Mouse (Mus musculus) midbrain, embryonic 11.5 days (tissue): ENCODE data around the gene Vmn1r59. TPM values are rescaled to one million over a fixed set of nuclear protein-coding genes. Genes with fewer than 3 reads are reported as not detected.
"Not testable (repeated sequence)": the region's sequence is repeated elsewhere in the genome, so short reads cannot be mapped to it uniquely, and the experiment has no call there.

ENCODE experiments used
- ATAC-seq: fragments of 200-750 bp; cut with Nextera tagmentation; 2 replicates; pipeline ENCODE4 v1.8.0; 2017; ENCODE audit warnings: moderate TSS enrichment, moderate library complexity; ENCODE audit not compliant: low FRiP score
- DNase-seq: peaks from one replicate; pipeline ENCODE4 v3.0.0; 2015; ENCODE audit warnings: low spot score; ENCODE audit errors: missing footprints
- H3K27ac ChIP-seq: fragments of 300-500 bp; sonication (generic); 2 replicates; pipeline ENCODE4 v1.5.1; 2014; ENCODE audit warnings: low read depth, low read length
- H3K27me3 ChIP-seq: fragments of 300-500 bp; sonication (generic); 2 replicates; pipeline ENCODE4 v1.6.1; 2014; ENCODE audit warnings: mild to moderate bottlenecking, low read length, moderate library complexity, mixed read lengths; ENCODE audit not compliant: control insufficient read depth, insufficient read depth
- H3K36me3 ChIP-seq: fragments of 300-500 bp; sonication (generic); 2 replicates; pipeline ENCODE4 v1.6.1; 2014; ENCODE audit warnings: mild to moderate bottlenecking, low read length, moderate library complexity, mixed read lengths; ENCODE audit not compliant: control insufficient read depth, insufficient read depth
- H3K4me1 ChIP-seq: fragments of 300-500 bp; sonication (generic); 2 replicates; pipeline ENCODE4 v1.6.1; 2014; ENCODE audit warnings: low read length; ENCODE audit not compliant: control insufficient read depth, insufficient read depth
- H3K4me2 ChIP-seq: fragments of 300-500 bp; sonication (generic); 2 replicates; pipeline ENCODE4 v1.6.1; 2014; ENCODE audit warnings: mild to moderate bottlenecking, moderate library complexity
- H3K4me3 ChIP-seq: fragments of 300-500 bp; sonication (generic); 2 replicates; pipeline ENCODE4 v1.5.1; 2014; ENCODE audit warnings: low read depth, low read length
- H3K9ac ChIP-seq: fragments of 300-500 bp; sonication (generic); 2 replicates; pipeline ENCODE4 v1.6.1; 2014; ENCODE audit warnings: low read length
- H3K9me3 ChIP-seq: fragments of 300-500 bp; sonication (generic); 2 replicates; pipeline ENCODE4 v1.6.1; 2016; ENCODE audit warnings: low read length; ENCODE audit not compliant: control insufficient read depth
- WGBS: fragments of 180-500 bp; shearing (Covaris S2); extraction: QIAGEN DNeasy Blood & Tissue Kit; methylation state at CpG from one replicate; pipeline ENCODE4 v1.1.7; 2014; 5-methylcytosine and 5-hydroxymethylcytosine counted together
- polyA plus RNA-seq: library from polyadenylated mRNA; unstranded; fragments of >200 nt; fragmentation: Nextera tagmentation; extraction: Ambion mirVana; gene quantifications from 2 replicates; pipeline ENCODE4 v1.2.1, GENCODE M21; 2014

The Vmn1r59 gene
- polyA plus RNA-seq, result not detected in 2 replicates

GRCm38 (mm10) chr7:5456674-5457073 lies at the start of gene Vmn1r59:
Gene Vmn1r59, minus strand, starts transcription at chr7:5456774.
- H3K9ac ChIP-seq, result no peak within 1 kb of the TSS
- no peak within 1 kb of the TSS for H3K4me2 ChIP-seq
- no peaks in the 10 kb centered on the region for H3K36me3 ChIP-seq
- H3K4me1 ChIP-seq, result no peaks in the 10 kb centered on the region
- H3K9me3 ChIP-seq, result peaks cover 11% of the 10 kb centered on the region
- H3K27me3 ChIP-seq, result no peaks in the 10 kb centered on the region
- ATAC-seq (no peak), DNase-seq (no peak)
- H3K27ac ChIP-seq, result no peak within 1 kb of the TSS
- no peak within 1 kb of the TSS for H3K4me3 ChIP-seq

- not testable (repeated sequence) for ATAC-seq
These were observed 37.3 kb upstream of the Vmn1r59 start, which contains the start of gene Vmn2r28 for GRCm38 (mm10) chr7:5493856-5494255. Gene Vmn2r28, minus strand, starts transcription at chr7:5493956.

GRCm38 (mm10) chr7:5454011-5454410 lies 2.6 kb downstream of the Vmn1r59 start:
- DNase-seq, H3K27ac ChIP-seq, H3K4me3 ChIP-seq, ATAC-seq, H3K4me1 ChIP-seq, H3K36me3 ChIP-seq, H3K4me2 ChIP-seq, H3K27me3 ChIP-seq, H3K9ac ChIP-seq: not testable (repeated sequence)
- WGBS, result 74% methylated on average over 3 of the region's 3 CpGs
- H3K9me3 ChIP-seq, result peaks cover 12% of the 10 kb centered on the region

More at GRCm38 (mm10) chr7:5493856-5494255, 37.3 kb upstream of the Vmn1r59 start, which contains the start of gene Vmn2r28:
- DNase-seq, H3K9me3 ChIP-seq, H3K27ac ChIP-seq, H3K4me3 ChIP-seq, H3K4me2 ChIP-seq, H3K4me1 ChIP-seq, H3K27me3 ChIP-seq, H3K9ac ChIP-seq, H3K36me3 ChIP-seq: not testable (repeated sequence)

GRCm38 (mm10) chr7:5448627-5449026 lies 7.9 kb downstream of the Vmn1r59 start:
- no peaks in the 10 kb centered on the region for H3K36me3 ChIP-seq
- H3K27me3 ChIP-seq, result no peaks in the 10 kb centered on the region
- no peak overlapping the region for H3K27ac ChIP-seq
- H3K4me1 ChIP-seq, result no peaks in the 10 kb centered on the region
- H3K4me3 ChIP-seq, result no peak overlapping the region
- H3K4me2 ChIP-seq, result no peak overlapping the region
- peaks cover 5% of the 10 kb centered on the region; the same call in 1 of the 2 replicates for H3K9me3 ChIP-seq
- no peak overlapping the region for H3K9ac ChIP-seq
- DNase-seq, result no peak
- ATAC-seq, result no peak

- not testable (repeated sequence) for H3K9me3 ChIP-seq, H3K36me3 ChIP-seq, DNase-seq, H3K4me1 ChIP-seq, H3K4me3 ChIP-seq, H3K27me3 ChIP-seq, H3K4me2 ChIP-seq, ATAC-seq, H3K9ac ChIP-seq, H3K27ac ChIP-seq
These were observed 43.3 kb downstream of the Vmn1r59 start, which contains the start of gene Vmn1r58 for GRCm38 (mm10) chr7:5413296-5413695. Gene Vmn1r58, minus strand, starts transcription at chr7:5413396.

GRCm38 (mm10) chr7:5406201-5406600 lies 50.4 kb downstream of the Vmn1r59 start:
- Histone ChIP-seq H3K36me3 (no peaks in the 10 kb centered on the region), H3K4me3 (no peak overlapping the region), H3K9ac (no peak overlapping the region), H3K27ac (no peak overlapping the region), H3K27me3 (no peaks in the 10 kb centered on the region), H3K9me3 (peaks cover 13% of the 10 kb centered on the region; the same call in 1 of the 2 replicates), H3K4me1 (no peaks in the 10 kb centered on the region), H3K4me2 (no peak overlapping the region)
- 53% methylated on average over 2 of the region's 2 CpGs for WGBS
- ATAC-seq (no peak), DNase-seq (no peak)

Other genes starting within 250 kb of the Vmn1r59 start
- gene Vmn1r57, start 238.3 kb downstream of the Vmn1r59 start, polyA plus RNA-seq, result not detected in 2 replicates
- not detected in 2 replicates for gene Gm5065, start 106.2 kb downstream of the Vmn1r59 start, polyA plus RNA-seq
- not detected in 2 replicates for gene Nlrp2, start 105.7 kb downstream of the Vmn1r59 start, polyA plus RNA-seq
- not detected in 2 replicates for gene Vmn1r58, start 43.4 kb downstream of the Vmn1r59 start, polyA plus RNA-seq
- gene Vmn2r28, start 37.2 kb upstream of the Vmn1r59 start, polyA plus RNA-seq, result not detected in 2 replicates
- not detected in 2 replicates for gene Vmn1r60, start 90.5 kb upstream of the Vmn1r59 start, polyA plus RNA-seq
- not detected in 2 replicates for gene Vmn1r61, start 156.5 kb upstream of the Vmn1r59 start, polyA plus RNA-seq
- not detected in 2 replicates for gene Vmn1r62, start 216.9 kb upstream of the Vmn1r59 start, polyA plus RNA-seq